Mouse (Mus musculus) hindbrain, embryonic 15.5 days (tissue): ENCODE data around the gene Scrn1. TPM values are rescaled to one million over a fixed set of nuclear protein-coding genes. Genes with fewer than 3 reads are reported as not detected.

Source experiments
- ATAC-seq: fragments of 200-750 bp; cut with Nextera tagmentation; 2 replicates; pipeline ENCODE4 v1.8.0; 2017; ENCODE audit warnings: low read depth, moderate number of reproducible peaks, moderate TSS enrichment; ENCODE audit not compliant: low FRiP score
- H3K27ac ChIP-seq: fragments of 300-500 bp; sonication (generic); replicated peaks from 2 replicates; pipeline ENCODE4 v1.5.1; 2015; ENCODE audit warnings: mild to moderate bottlenecking, inconsistent platforms
- H3K27me3 ChIP-seq: fragments of 300-500 bp; sonication (generic); 2 replicates; pipeline ENCODE4 v1.6.1; 2015; ENCODE audit warnings: control low read depth, inconsistent platforms
- H3K36me3 ChIP-seq: fragments of 300-500 bp; sonication (generic); 2 replicates; pipeline ENCODE4 v1.6.1; 2015; ENCODE audit warnings: control low read depth, inconsistent platforms
- H3K4me1 ChIP-seq: fragments of 300-500 bp; sonication (generic); replicated peaks from 2 replicates; pipeline ENCODE4 v1.6.1; 2015; ENCODE audit warnings: control low read depth, inconsistent platforms
- H3K4me2 ChIP-seq: fragments of 300-500 bp; sonication (generic); 2 replicates; pipeline ENCODE4 v1.6.1; 2015; ENCODE audit warnings: moderate library complexity, mild to moderate bottlenecking, inconsistent platforms
- H3K4me3 ChIP-seq: fragments of 300-500 bp; sonication (generic); 2 replicates; pipeline ENCODE4 v1.5.1; 2015; ENCODE audit warnings: mild to moderate bottlenecking, inconsistent platforms
- H3K9ac ChIP-seq: fragments of 300-500 bp; sonication (generic); 2 replicates; pipeline ENCODE4 v1.6.1; 2015; ENCODE audit warnings: inconsistent platforms
- H3K9me3 ChIP-seq: fragments of 300-500 bp; sonication (generic); 2 replicates; pipeline ENCODE4 v1.6.1; 2016; ENCODE audit warnings: control low read depth, inconsistent platforms
- WGBS: fragments of 180-500 bp; shearing (Covaris S2); methylation state at CpG from one replicate; pipeline ENCODE4 v1.1.7; 2015; 5-methylcytosine and 5-hydroxymethylcytosine counted together
- polyA plus RNA-seq: library from polyadenylated mRNA; unstranded; fragments of >200 nt; fragmentation: Nextera tagmentation; extraction: Ambion mirVana; gene quantifications from 2 replicates; pipeline ENCODE4 v1.2.1, GENCODE M21; 2015

Scrn1 gene
- polyA plus RNA-seq, 1 experiment from 2014 or later = 106 TPM

- H3K9ac ChIP-seq = no peak overlapping the region
- ATAC-seq = no peak
- peaks cover 21% of the 10 kb centered on the region for H3K36me3 ChIP-seq
- no peaks in the 10 kb centered on the region for H3K27me3 ChIP-seq
- H3K4me3 ChIP-seq = no peak overlapping the region
- WGBS = 73% methylated on average over 2 of the region's 2 CpGs
- no peak overlapping the region for H3K4me2 ChIP-seq
- no peak overlapping the region for H3K27ac ChIP-seq
- no peaks in the 10 kb centered on the region for H3K9me3 ChIP-seq
- peaks cover 25% of the 10 kb centered on the region for H3K4me1 ChIP-seq
These were observed 22.6 kb downstream of the Scrn1 start for GRCm38 (mm10) chr6:54543646-54544045.

- ATAC-seq = no peak
- Histone ChIP-seq H3K9me3 (no peaks in the 10 kb centered on the region), H3K9ac (no peak overlapping the region), H3K27ac (no peak overlapping the region), H3K4me2 (no peak overlapping the region), H3K27me3 (no peaks in the 10 kb centered on the region), H3K4me1 (peaks cover 20% of the 10 kb centered on the region), H3K36me3 (peaks cover 21% of the 10 kb centered on the region), H3K4me3 (no peak overlapping the region)
- WGBS = 74% methylated on average over 7 of the region's 7 CpGs
These were observed 23.5 kb downstream of the Scrn1 start for GRCm38 (mm10) chr6:54542836-54543235.

- H3K9me3 ChIP-seq = no peaks in the 10 kb centered on the region
- no peaks in the 10 kb centered on the region for H3K27me3 ChIP-seq
- peaks cover 16% of the 10 kb centered on the region for H3K36me3 ChIP-seq
- ATAC-seq = peak; percentile 57
- H3K4me3 ChIP-seq = no peak overlapping the region
- H3K27ac ChIP-seq = peak overlapping the region; percentile 20; the same call in 1 of the 2 replicates
- H3K4me1 ChIP-seq = peaks cover 20% of the 10 kb centered on the region
- no peak overlapping the region for H3K4me2 ChIP-seq
- 56% methylated on average over 9 of the region's 9 CpGs for WGBS
- no peak overlapping the region for H3K9ac ChIP-seq
These were observed 25.9 kb downstream of the Scrn1 start for GRCm38 (mm10) chr6:54540252-54540887.

GRCm38 (mm10) chr6:54539396-54539795 lies 26.9 kb downstream of the Scrn1 start:
- Histone ChIP-seq H3K36me3 (peaks cover 11% of the 10 kb centered on the region), H3K4me2 (no peak overlapping the region), H3K9me3 (no peaks in the 10 kb centered on the region), H3K4me1 (peaks cover 20% of the 10 kb centered on the region), H3K4me3 (no peak overlapping the region), H3K27ac (no peak overlapping the region), H3K27me3 (no peaks in the 10 kb centered on the region), H3K9ac (no peak overlapping the region)
- ATAC-seq = no peak; the same call in 1 of the 2 replicates
- 77% methylated on average over 7 of the region's 7 CpGs for WGBS

- H3K4me1 ChIP-seq = peaks cover 20% of the 10 kb centered on the region
- H3K36me3 ChIP-seq = peaks cover 9% of the 10 kb centered on the region
- no peak for ATAC-seq
- H3K27ac ChIP-seq = no peak overlapping the region
- H3K9ac ChIP-seq = no peak overlapping the region
- no peak overlapping the region for H3K4me2 ChIP-seq
- H3K27me3 ChIP-seq = no peaks in the 10 kb centered on the region
- WGBS = 7% methylated on average over 3 of the region's 3 CpGs
- H3K9me3 ChIP-seq = no peaks in the 10 kb centered on the region
- H3K4me3 ChIP-seq = no peak overlapping the region
These were observed 27.5 kb downstream of the Scrn1 start for GRCm38 (mm10) chr6:54538773-54539173.

- Histone ChIP-seq H3K4me2 (no peak overlapping the region), H3K27me3 (no peaks in the 10 kb centered on the region), H3K9ac (no peak overlapping the region), H3K4me1 (peaks cover 20% of the 10 kb centered on the region), H3K36me3 (no peaks in the 10 kb centered on the region), H3K4me3 (no peak overlapping the region), H3K9me3 (no peaks in the 10 kb centered on the region), H3K27ac (no peak overlapping the region)
- no peak for ATAC-seq
- 88% methylated on average over 7 of the region's 7 CpGs for WGBS
These were observed 29.2 kb downstream of the Scrn1 start for GRCm38 (mm10) chr6:54537053-54537452.

GRCm38 (mm10) chr6:54535485-54535884 lies 30.8 kb downstream of the Scrn1 start:
- H3K9me3 ChIP-seq = no peaks in the 10 kb centered on the region
- peaks cover 27% of the 10 kb centered on the region for H3K4me1 ChIP-seq
- 84% methylated on average over 4 of the region's 4 CpGs for WGBS
- no peak overlapping the region for H3K4me2 ChIP-seq
- no peak overlapping the region for H3K4me3 ChIP-seq
- no peak for ATAC-seq
- H3K27me3 ChIP-seq = no peaks in the 10 kb centered on the region
- no peak overlapping the region for H3K27ac ChIP-seq
- H3K9ac ChIP-seq = no peak overlapping the region
- no peaks in the 10 kb centered on the region for H3K36me3 ChIP-seq

GRCm38 (mm10) chr6:54531048-54531481 lies 35.2 kb downstream of the Scrn1 start:
- peak; percentile 75 for ATAC-seq
- H3K9ac ChIP-seq = no peak overlapping the region
- H3K27ac ChIP-seq = peak overlapping the region; percentile 66
- no peaks in the 10 kb centered on the region; the same call in 1 of the 2 replicates for H3K36me3 ChIP-seq
- 42% methylated on average over 8 of the region's 8 CpGs for WGBS
- no peak overlapping the region for H3K4me2 ChIP-seq
- peaks cover 8% of the 10 kb centered on the region for H3K4me1 ChIP-seq
- no peaks in the 10 kb centered on the region for H3K27me3 ChIP-seq
- H3K9me3 ChIP-seq = no peaks in the 10 kb centered on the region
- no peak overlapping the region for H3K4me3 ChIP-seq

GRCm38 (mm10) chr6:54530182-54530581 lies 36.1 kb downstream of the Scrn1 start:
- ATAC-seq = no peak
- H3K36me3 ChIP-seq = peaks cover 4% of the 10 kb centered on the region
- H3K9me3 ChIP-seq = no peaks in the 10 kb centered on the region
- no peak overlapping the region for H3K4me3 ChIP-seq
- no peak overlapping the region for H3K9ac ChIP-seq
- H3K27me3 ChIP-seq = no peaks in the 10 kb centered on the region
- WGBS = 79% methylated on average over 2 of the region's 2 CpGs
- H3K4me2 ChIP-seq = no peak overlapping the region
- H3K27ac ChIP-seq = no peak overlapping the region
- H3K4me1 ChIP-seq = peaks cover 8% of the 10 kb centered on the region

GRCm38 (mm10) chr6:54528666-54529065 lies 37.6 kb downstream of the Scrn1 start:
- Histone ChIP-seq H3K9ac (no peak overlapping the region), H3K4me3 (no peak overlapping the region), H3K4me2 (no peak overlapping the region), H3K27ac (no peak overlapping the region), H3K36me3 (peaks cover 9% of the 10 kb centered on the region), H3K9me3 (no peaks in the 10 kb centered on the region), H3K27me3 (no peaks in the 10 kb centered on the region), H3K4me1 (peaks cover 8% of the 10 kb centered on the region)
- WGBS = 96% methylated on average over 8 of the region's 8 CpGs
- no peak for ATAC-seq

- no peak overlapping the region for H3K4me3 ChIP-seq
- 73% methylated on average over 5 of the region's 5 CpGs for WGBS
- H3K27ac ChIP-seq = no peak overlapping the region
- no peaks in the 10 kb centered on the region for H3K9me3 ChIP-seq
- ATAC-seq = no peak
- H3K27me3 ChIP-seq = no peaks in the 10 kb centered on the region
- no peak overlapping the region for H3K9ac ChIP-seq
- 0 out of 2 replicates have a peak, but pooled peaks cover 4% of the 10 kb centered on the region for H3K4me1 ChIP-seq
- no peak overlapping the region for H3K4me2 ChIP-seq
- H3K36me3 ChIP-seq = peaks cover 30% of the 10 kb centered on the region
These were observed 47.5 kb downstream of the Scrn1 start for GRCm38 (mm10) chr6:54518758-54519157.

- Histone ChIP-seq H3K4me2 (no peak overlapping the region), H3K27ac (no peak overlapping the region), H3K4me1 (0 out of 2 replicates have a peak, but pooled peaks cover 4% of the 10 kb centered on the region), H3K9ac (no peak overlapping the region), H3K27me3 (no peaks in the 10 kb centered on the region), H3K36me3 (peaks cover 32% of the 10 kb centered on the region), H3K9me3 (no peaks in the 10 kb centered on the region), H3K4me3 (no peak overlapping the region)
- WGBS = 90% methylated on average over 2 of the region's 2 CpGs
- ATAC-seq = peak; percentile 43; the same call in 1 of the 2 replicates
These were observed 49.7 kb downstream of the Scrn1 start for GRCm38 (mm10) chr6:54516512-54517134.
